Mouse (Mus musculus) olfactory bulb, adult 2 months (tissue): ENCODE data around the gene Lrrc34.

Experiments
- CTCF ChIP-seq: fragments of 200-500 bp; IDR thresholded peaks from 2 replicates; pipeline ENCODE4 v1.5.1; 2012; ENCODE audit warnings: low read depth, mild to moderate bottlenecking, low read length, moderate library complexity; ENCODE audit not compliant: insufficient read depth
- POLR2A ChIP-seq: fragments of 200-500 bp; IDR thresholded peaks from 2 replicates; pipeline ENCODE4 v1.6.1; 2012; ENCODE audit warnings: mild to moderate bottlenecking, low read depth, low read length, moderate library complexity; ENCODE audit not compliant: insufficient read depth

GRCm38 (mm10) chr3:30601175-30601574 is 46.5 kb downstream of the Lrrc34 start:
- TF ChIP-seq CTCF = no peak
- no peak for TF ChIP-seq POLR2A
